Mouse (Mus musculus): ENCODE results near the gene Scgb1c1.
"Not testable (repeated sequence)": the region's sequence is repeated elsewhere in the genome, so short reads cannot be mapped to it uniquely, and the experiment has no call there.

Gene Scgb1c1

DNA sequence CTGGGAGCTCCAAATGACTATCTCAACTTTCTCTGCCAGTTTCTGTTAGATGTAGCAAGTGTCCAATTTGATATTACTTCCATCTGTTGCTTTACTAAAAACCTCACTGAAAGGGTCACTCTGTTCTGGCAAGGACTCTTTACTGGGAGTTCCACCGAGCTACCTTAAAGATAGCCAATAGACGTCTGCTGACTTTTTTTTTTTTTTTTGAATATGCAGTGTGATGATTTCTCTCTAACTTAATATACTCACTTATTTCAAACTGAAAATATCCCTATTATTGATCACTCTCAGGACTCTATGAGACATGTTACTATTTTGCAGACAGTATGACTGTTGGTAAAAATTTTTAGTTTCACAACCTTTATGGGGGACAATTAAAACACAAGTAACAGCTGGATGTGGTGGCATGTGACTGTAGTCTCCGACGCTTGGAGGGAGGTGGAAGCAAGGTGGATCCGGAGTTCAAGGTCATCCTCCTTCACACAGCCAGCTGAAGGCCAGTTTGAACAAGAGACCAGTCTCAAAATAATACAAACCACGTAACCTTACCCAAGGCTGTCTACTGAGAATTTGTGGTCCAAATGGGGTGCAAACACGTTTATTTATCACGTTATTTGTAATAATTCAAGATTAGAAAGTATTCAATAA lies 35.6 kb downstream of the Scgb1c1 start:
- no peak for DNase-seq (ENCODE audit: low spot score)

DNA sequence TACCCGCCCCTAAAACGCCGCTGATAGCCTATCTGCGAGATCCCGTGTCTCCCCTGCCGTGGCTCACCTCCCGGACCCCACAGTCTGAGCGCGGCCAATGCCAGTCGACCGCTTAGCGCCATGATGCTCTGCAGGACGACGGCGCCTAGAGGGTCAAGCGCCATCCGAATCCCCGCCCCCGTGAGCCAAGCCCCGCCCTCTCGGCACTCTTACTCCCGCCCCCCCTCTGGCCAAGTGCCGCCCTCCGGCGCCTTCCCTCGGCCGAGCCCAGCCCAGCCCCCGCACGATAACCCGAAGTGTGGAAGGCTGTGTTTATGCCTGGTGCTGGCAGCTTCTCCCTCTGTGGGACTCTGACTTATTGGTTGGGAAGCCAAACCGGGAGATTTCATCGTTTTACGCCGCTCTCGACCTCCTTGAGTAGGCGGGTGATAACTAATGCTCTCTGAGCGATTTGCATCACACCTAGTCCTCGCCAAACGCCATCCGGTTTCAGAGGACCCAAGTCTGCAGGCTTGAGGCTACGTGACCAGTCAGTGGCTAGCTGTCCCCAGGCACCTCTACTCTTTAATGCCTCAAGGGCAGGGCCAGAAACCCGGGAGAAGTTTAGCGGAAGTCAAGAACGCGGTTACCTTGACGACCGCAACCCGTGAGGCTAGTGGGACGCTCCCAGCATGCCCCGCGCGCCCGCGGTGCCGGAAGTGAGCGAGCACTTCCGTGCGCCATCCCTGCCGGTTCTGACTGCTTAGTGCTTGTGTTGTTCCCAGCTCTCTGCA lies 36.5 kb downstream of the Scgb1c1 start, which contains the start of the genes Psmd13 and Sirt3:
Psmd13 (plus strand) TSS at position 273 of the 773 bp plus-strand sequence.
Sirt3 (minus strand) TSS at position 614 of the 773 bp plus-strand sequence.
- peak; percentile 74 for DNase-seq (ENCODE audit: low spot score)

DNA sequence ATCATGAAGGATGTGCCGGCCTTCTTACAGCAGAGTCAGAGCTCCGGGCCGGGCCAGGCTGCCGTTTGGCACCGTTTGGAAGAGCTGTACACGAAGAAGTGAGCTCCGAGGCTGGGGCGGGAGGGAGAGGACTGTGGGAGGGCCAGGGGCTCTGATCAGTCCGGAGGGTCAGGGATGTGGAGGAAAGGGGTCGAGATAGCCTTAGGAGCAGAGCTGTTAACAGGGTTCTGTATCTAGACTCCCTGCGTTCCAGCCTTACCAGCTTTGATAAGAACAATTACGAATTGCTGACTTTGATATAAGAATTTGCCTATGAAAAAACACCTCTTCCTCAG lies 37.1 kb downstream of the Scgb1c1 start:
- DNase-seq (ENCODE audit: low spot score), result no peak

DNA sequence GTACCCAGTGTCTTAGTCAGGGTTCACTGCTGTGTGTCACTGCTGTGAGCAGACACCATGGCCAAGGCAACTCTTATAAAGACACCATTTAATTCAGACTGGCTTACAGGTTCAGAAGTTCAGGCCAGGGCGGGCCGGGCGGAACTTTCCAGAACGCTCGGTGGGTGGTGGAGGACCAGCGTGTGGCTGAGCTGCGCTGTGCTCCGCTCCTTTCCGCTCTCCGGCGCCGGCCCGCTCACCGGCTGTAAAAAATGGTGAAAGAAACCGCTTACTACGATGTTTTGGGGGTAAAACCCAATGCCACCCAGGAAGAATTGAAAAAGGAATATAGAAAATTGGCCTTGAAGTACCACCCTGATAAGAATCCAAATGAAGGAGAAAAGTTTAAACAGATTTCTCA lies 45.3 kb downstream of the Scgb1c1 start:
- not testable (repeated sequence) for DNase-seq (ENCODE audit: low spot score)

DNA sequence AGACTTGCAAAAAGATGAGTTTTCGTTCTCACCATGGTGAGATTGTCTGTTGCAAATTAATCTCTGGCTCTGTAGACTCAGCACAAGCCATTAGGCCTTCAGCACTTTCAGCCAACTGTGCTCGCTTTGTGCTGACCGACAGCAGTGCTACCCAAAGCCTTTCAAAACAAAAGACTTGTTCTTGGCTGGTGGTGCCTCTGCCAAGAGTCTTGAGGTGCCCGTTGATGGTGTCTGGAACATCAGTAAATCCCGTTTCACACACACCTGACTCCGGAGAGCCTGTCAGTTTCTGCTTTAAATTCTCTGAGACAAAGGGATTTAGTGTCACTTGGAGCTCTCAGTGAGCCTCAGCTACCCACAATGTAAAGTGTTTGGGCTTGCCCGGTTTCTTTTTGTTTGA lies 48.7 kb downstream of the Scgb1c1 start:
- no peak for DNase-seq (ENCODE audit: low spot score)

DNA sequence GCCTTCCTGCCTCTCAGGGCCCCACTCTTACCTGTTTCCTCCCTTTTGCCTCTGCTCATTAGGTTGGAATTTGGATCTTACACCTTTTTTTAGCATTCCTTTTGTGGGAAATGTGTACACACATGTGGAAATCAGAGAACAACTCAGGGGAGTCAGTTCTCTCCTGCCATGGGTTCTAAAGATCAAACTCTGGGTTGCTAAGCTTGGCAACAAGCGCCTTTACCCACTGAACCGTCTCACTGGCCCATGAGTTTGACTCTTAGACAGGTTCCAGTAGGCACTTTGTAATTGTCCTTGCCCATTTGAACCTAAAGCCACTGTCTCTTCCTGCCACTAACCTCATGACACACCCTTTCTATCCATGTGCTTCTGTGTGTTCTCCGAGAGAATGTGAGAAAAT lies 49.3 kb downstream of the Scgb1c1 start:
- DNase-seq (ENCODE audit: low spot score), result no peak
